Mouse (Mus musculus) heart, embryonic 14.5 days (tissue): ENCODE measurements around the gene Klk10. TPM values are rescaled to one million over a fixed set of nuclear protein-coding genes. Genes with fewer than 3 reads are reported as not detected.
A peak's percentile ranks its signal among the peaks of the same experiment; 100 is the strongest.

Experiments used
- ATAC-seq: fragments of 200-750 bp; cut with Nextera tagmentation; 2 replicates; pipeline ENCODE4 v1.8.0; 2017; ENCODE audit warnings: low read depth, moderate TSS enrichment; ENCODE audit not compliant: insufficient number of reproducible peaks, insufficient read depth, low FRiP score
- H3K27ac ChIP-seq, 2 experiments: fragments of 200-500 bp in 1 of 2; fragments of 300-500 bp in 1 of 2; sonication (generic) in 1 of 2; replicated peaks in 1 of 2; 2 replicates each; pipeline ENCODE4 v1.5.1; 2012 to 2014; ENCODE audit warnings: low read depth in 2 of 2, low read length in 2 of 2, control low read depth in 1 of 2, mild to moderate bottlenecking in 1 of 2, mixed read lengths in 1 of 2; ENCODE audit not compliant: control insufficient read depth in 1 of 2, insufficient read depth in 1 of 2
- H3K27me3 ChIP-seq: fragments of 300-500 bp; sonication (generic); 2 replicates; pipeline ENCODE4 v1.6.1; 2014; ENCODE audit warnings: mild to moderate bottlenecking, low read length, control low read depth; ENCODE audit not compliant: control insufficient read depth, insufficient read depth
- H3K36me3 ChIP-seq: fragments of 300-500 bp; sonication (generic); 2 replicates; pipeline ENCODE4 v1.6.1; 2014; ENCODE audit warnings: mild to moderate bottlenecking, control low read depth, low read length, mixed read lengths; ENCODE audit not compliant: control insufficient read depth, insufficient read depth
- H3K4me1 ChIP-seq, 2 experiments: fragments of 200-500 bp in 1 of 2; fragments of 300-500 bp in 1 of 2; sonication (generic) in 1 of 2; 2 replicates each; pipeline ENCODE4 v1.6.1; 2012 to 2014; ENCODE audit warnings: low read length in 2 of 2, control low read depth in 1 of 2, mixed read lengths in 1 of 2; ENCODE audit not compliant: control insufficient read depth in 2 of 2, insufficient read depth in 2 of 2
- H3K4me2 ChIP-seq: fragments of 300-500 bp; sonication (generic); 2 replicates; pipeline ENCODE4 v1.6.1; 2014; ENCODE audit warnings: mild to moderate bottlenecking, low read length
- H3K4me3 ChIP-seq, 2 experiments: fragments of 200-500 bp in 1 of 2; fragments of 300-500 bp in 1 of 2; sonication (generic) in 1 of 2; 2 replicates each; pipeline ENCODE4 v1.5.1; 2012 to 2014; ENCODE audit warnings: low read length in 2 of 2, mild to moderate bottlenecking in 2 of 2, control low read depth in 1 of 2, low read depth in 1 of 2, moderate library complexity in 1 of 2; ENCODE audit not compliant: control insufficient read depth in 1 of 2, insufficient read depth in 1 of 2
- H3K9ac ChIP-seq: fragments of 300-500 bp; sonication (generic); 2 replicates; pipeline ENCODE4 v1.6.1; 2014; ENCODE audit warnings: mild to moderate bottlenecking, low read length
- H3K9me3 ChIP-seq: fragments of 300-500 bp; sonication (generic); 2 replicates; pipeline ENCODE4 v1.6.1; 2016; ENCODE audit warnings: low read length, control low read depth; ENCODE audit not compliant: control insufficient read depth
- WGBS: fragments of 180-500 bp; shearing (Covaris S2); extraction: QIAGEN DNeasy Blood & Tissue Kit; methylation state at CpG from one replicate; pipeline ENCODE4 v1.1.7; 2014; 5-methylcytosine and 5-hydroxymethylcytosine counted together
- polyA plus RNA-seq: library from polyadenylated mRNA; unstranded; fragments of >200 nt; fragmentation: Nextera tagmentation; extraction: Ambion mirVana; gene quantifications from 2 replicates; pipeline ENCODE4 v1.2.1, GENCODE M21; 2014

The Klk10 gene
- polyA plus RNA-seq, 1 experiment from 2014 or later = 0.19 TPM

DNA sequence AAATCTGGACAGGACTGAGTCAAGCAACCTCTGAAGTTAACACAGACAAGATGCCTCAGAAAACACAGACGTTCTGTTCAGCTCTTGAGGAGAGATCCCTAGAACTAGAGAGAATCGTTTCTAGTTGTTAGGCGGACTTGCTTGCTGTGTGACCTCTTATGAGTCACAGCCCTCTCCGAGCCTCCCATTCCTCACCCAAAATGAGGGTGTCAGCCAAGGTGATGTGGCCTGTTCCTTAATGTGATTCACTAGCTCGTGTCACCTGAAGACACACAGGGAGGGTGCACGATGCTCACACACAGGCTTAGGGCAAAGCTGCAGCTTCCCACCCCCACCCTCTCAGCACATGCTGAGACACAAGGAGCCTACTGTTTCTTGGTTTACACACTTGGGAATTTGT is 594 bp upstream of the Klk10 start:
- no peaks in the 10 kb centered on the region for H3K9me3 ChIP-seq
- H3K9ac ChIP-seq = no peak overlapping the region
- ATAC-seq = no peak
- no peak overlapping the region for H3K27ac ChIP-seq
- peaks cover 8% of the 10 kb centered on the region for H3K27me3 ChIP-seq
- no peaks in the 10 kb centered on the region for H3K36me3 ChIP-seq
- peaks cover 0 to 4% of the 10 kb centered on the region in 2 experiments; a peak in 1 of 4 replicates for H3K4me1 ChIP-seq
- H3K4me3 ChIP-seq = no peak overlapping the region
- 48% methylated on average over 6 of the region's 6 CpGs for WGBS
- H3K4me2 ChIP-seq = no peak overlapping the region

DNA sequence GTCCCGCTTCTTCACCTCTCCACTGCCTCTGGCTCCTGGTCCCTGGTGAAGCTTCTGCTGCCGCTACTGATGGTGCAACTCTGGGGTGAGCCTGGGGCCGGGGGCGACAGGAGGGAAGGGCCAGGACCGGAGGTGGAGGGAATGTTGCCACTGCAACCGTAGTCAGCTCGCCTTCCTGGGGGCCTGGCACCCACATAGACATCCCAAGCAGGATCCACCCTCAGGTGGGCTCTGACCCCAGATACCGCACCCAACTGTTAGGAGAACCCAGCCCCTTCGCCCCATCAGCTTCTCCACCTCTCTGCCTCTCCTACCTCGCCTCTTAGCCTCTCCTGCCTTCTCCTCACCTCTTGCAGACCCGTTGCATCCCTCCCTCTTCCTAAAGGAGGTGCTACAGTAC is 706 bp downstream of the Klk10 start:
- Histone ChIP-seq H3K9me3 (no peaks in the 10 kb centered on the region), H3K4me2 (no peak overlapping the region), H3K27me3 (peaks cover 8% of the 10 kb centered on the region), H3K4me1 (peaks cover 0 to 4% of the 10 kb centered on the region in 2 experiments; a peak in 1 of 4 replicates), H3K4me3 (no peak overlapping the region), H3K27ac (no peak overlapping the region), H3K36me3 (no peaks in the 10 kb centered on the region), H3K9ac (no peak overlapping the region)
- WGBS = 80% methylated on average over 10 of the region's 11 CpGs
- ATAC-seq = no peak

DNA sequence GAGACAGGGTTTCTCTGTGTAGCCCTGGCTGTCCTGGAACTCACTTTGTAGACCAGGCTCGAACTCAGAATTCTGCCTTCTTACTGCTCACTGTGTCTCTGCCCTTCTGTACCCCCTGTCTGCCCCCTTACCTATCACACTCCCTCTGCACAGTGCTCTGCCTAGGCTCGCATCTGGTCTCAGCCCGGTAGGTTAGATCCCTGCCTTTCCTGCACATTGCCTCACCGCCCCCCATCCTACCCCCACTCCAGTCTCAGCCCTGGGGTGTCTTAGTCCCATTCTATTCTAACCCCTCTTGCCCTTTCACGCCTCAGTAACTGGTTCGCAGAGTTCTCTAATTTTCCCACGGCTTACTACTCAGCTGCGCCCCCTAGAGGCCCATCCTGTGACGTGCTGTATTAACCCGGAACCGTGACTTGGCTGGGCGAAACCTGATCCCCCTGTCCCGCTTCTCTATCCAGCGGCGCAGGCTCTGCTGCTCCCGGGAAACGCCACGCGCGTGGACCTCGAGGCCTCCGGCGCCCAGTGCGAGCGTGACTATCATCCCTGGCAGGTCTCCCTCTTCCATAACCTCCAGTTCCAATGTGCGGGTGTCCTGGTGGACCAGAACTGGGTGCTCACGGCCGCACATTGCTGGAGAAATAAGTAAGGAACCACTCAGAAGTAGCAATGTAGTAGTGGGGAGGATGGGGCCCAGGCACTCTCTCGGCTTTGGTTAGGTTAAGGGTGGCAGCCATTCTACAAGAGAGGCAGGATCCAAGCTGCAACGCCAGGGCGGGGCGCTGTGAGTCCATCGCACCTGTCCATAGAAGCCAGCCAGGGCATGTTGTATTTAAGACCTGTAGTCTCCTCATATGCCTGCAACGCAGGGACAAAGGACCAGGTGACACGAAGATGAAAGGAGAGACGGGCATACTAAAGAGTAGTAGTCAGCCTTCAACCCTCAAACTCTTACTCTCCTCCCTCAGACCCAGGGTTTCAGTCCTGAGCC is 1.7 kb downstream of the Klk10 start:
- ATAC-seq = no peak
- H3K9ac ChIP-seq = peak overlapping the region; percentile 47; the same call in 1 of the 2 replicates
- 8% methylated on average over 36 of the region's 36 CpGs for WGBS
- no peak overlapping the region for H3K27ac ChIP-seq
- H3K36me3 ChIP-seq = no peaks in the 10 kb centered on the region
- H3K4me3 ChIP-seq = peak overlapping the region; percentile 17 to 23; a peak in 3 of 4 replicates
- peaks cover 8% of the 10 kb centered on the region for H3K27me3 ChIP-seq
- no peaks in the 10 kb centered on the region for H3K9me3 ChIP-seq
- peaks cover 0 to 4% of the 10 kb centered on the region in 2 experiments; a peak in 1 of 4 replicates for H3K4me1 ChIP-seq
- H3K4me2 ChIP-seq = peak overlapping the region; percentile 62

DNA sequence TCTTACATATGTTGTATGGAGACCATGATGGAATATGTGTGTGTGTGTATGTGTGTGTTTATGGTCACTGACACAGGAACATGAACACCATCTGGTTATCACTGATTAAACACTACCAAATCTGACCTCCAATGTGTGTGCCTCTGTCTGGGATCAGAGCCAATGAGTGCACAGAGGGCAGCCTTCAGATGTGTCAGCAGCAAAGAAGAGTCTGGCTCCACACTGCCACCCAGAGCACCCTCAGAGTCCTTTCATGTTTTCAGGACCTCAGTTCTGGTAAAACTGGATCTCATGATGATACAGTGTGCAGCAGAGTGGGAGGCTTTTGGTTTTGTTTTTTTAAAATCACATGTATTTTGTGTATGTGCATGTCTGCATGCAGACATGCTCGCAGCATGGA is 4.5 kb downstream of the Klk10 start:
- WGBS = 88% methylated on average over 1 of the region's 1 CpGs
- H3K4me2 ChIP-seq = no peak overlapping the region
- ATAC-seq = no peak

DNA sequence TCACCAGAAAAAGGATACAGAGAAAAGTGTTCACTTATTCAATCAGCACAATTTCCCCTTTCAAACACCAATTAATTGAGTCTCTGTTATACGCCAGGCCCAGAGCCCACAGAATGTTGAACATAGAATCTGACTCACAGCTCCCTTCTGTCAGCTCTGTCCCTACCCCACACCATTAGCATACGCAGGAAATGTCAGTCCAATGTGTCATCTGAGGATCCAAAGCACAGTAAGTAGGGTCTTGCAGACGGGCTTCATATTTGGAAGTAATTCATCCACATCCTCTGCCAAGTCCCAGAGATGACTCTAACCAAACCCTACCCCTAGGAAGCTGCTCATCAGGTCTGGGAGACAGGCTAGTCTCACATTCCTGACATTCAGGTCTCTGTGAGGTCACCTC is 7.3 kb downstream of the Klk10 start:
- Histone ChIP-seq H3K4me1 (no peaks in the 10 kb centered on the region), H3K9ac (no peak overlapping the region), H3K36me3 (no peaks in the 10 kb centered on the region), H3K9me3 (no peaks in the 10 kb centered on the region), H3K4me3 (no peak overlapping the region), H3K27ac (no peak overlapping the region), H3K27me3 (peaks cover 5% of the 10 kb centered on the region), H3K4me2 (no peak overlapping the region)
- no peak for ATAC-seq
- WGBS = 68% methylated on average over 3 of the region's 3 CpGs

More for the DNA sequence above, 4.5 kb downstream of the Klk10 start:
- Histone ChIP-seq H3K27ac (no peak overlapping the region), H3K9ac (no peak overlapping the region), H3K27me3 (peaks cover 8% of the 10 kb centered on the region), H3K36me3 (no peaks in the 10 kb centered on the region), H3K4me3 (no peak overlapping the region), H3K4me1 (peaks cover 0 to 4% of the 10 kb centered on the region in 2 experiments; a peak in 1 of 4 replicates), H3K9me3 (no peaks in the 10 kb centered on the region)

DNA sequence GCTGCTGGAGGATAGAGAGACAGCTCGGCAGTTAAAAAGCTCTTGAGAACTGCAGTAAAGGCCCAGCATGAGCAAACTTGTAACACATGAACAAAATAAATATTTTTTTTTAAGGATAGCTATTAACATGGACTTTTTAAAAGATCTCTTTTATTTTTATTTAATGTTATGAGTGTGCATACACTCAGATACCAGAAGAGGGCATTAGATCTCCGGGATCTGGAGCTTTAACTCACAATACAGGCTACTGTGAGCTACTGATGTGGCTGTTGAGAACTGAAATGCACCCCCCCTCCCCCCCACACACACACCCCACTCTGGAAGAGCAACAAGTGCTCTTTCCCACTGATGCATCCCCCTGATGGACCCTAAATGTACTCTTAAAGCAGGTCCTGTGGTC is 8.5 kb downstream of the Klk10 start:
- no peak for ATAC-seq
- WGBS = 76% methylated on average over 2 of the region's 2 CpGs
- no peaks in the 10 kb centered on the region for H3K27me3 ChIP-seq

DNA sequence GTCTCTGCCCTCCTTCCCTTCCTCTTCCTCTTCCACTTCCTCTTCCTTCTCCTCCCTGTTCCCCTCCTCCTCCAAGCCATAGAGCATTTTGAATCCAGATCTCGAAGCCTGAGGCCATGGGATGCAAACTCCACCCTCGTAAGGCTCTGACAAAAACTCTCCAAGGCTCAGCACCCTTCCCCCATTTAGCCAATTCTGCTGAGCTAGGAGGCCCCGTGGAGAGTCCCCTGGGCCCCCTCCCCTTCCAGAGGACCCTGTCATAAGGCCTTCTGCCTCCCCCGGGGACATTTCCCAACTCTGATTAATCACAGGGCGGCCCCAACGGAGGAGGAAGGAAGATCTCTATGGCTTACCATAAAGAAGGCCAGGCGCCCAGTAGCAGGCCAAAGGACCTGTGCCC is 10.8 kb downstream of the Klk10 start, which contains the start of gene Klk9:
Gene Klk9 (plus strand): TSS at position 301 of the 400 bp plus-strand sequence.
- Histone ChIP-seq H3K9me3 (no peaks in the 10 kb centered on the region), H3K36me3 (no peaks in the 10 kb centered on the region), H3K27ac (no peak within 1 kb of the TSS), H3K4me1 (peaks cover 4 to 7% of the 10 kb centered on the region in 2 experiments; a peak in 2 of 4 replicates), H3K4me2 (no peak within 1 kb of the TSS), H3K27me3 (peaks cover 11% of the 10 kb centered on the region), H3K9ac (no peak within 1 kb of the TSS), H3K4me3 (no peak within 1 kb of the TSS)
- ATAC-seq = no peak
- WGBS = 66% methylated on average over 7 of the region's 7 CpGs

More for the DNA sequence above, 8.5 kb downstream of the Klk10 start:
- Histone ChIP-seq H3K27ac (no peak overlapping the region), H3K4me2 (no peak overlapping the region), H3K36me3 (no peaks in the 10 kb centered on the region), H3K4me3 (no peak overlapping the region), H3K9me3 (no peaks in the 10 kb centered on the region), H3K4me1 (no peaks in the 10 kb centered on the region), H3K9ac (no peak overlapping the region)
